Mouse (Mus musculus) hindbrain, embryonic 12.5 days (tissue): ENCODE data around the gene Xpo4. TPM values are rescaled to one million over a fixed set of nuclear protein-coding genes. Genes with fewer than 3 reads are reported as not detected.
"Not testable (repeated sequence)": the region's sequence is repeated elsewhere in the genome, so short reads cannot be mapped to it uniquely, and the experiment has no call there.

Source experiments
- ATAC-seq: fragments of 200-750 bp; cut with Nextera tagmentation; 2 replicates; pipeline ENCODE4 v1.8.0; 2017; ENCODE audit warnings: moderate TSS enrichment; ENCODE audit not compliant: low FRiP score
- H3K27ac ChIP-seq: fragments of 300-500 bp; sonication (generic); 2 replicates; pipeline ENCODE4 v1.5.1; 2016; ENCODE audit warnings: mild to moderate bottlenecking
- H3K27me3 ChIP-seq: fragments of 300-500 bp; sonication (generic); 2 replicates; pipeline ENCODE4 v1.6.1; 2016; ENCODE audit warnings: mild to moderate bottlenecking
- H3K36me3 ChIP-seq: fragments of 300-500 bp; sonication (generic); 2 replicates; pipeline ENCODE4 v1.6.1; 2016; ENCODE audit warnings: mild to moderate bottlenecking
- H3K4me1 ChIP-seq: fragments of 300-500 bp; sonication (generic); 2 replicates; pipeline ENCODE4 v1.6.1; 2016
- H3K4me2 ChIP-seq: fragments of 300-500 bp; sonication (generic); replicated peaks from 2 replicates; pipeline ENCODE4 v1.6.1; 2016; ENCODE audit warnings: mild to moderate bottlenecking
- H3K4me3 ChIP-seq: fragments of 300-500 bp; sonication (generic); 2 replicates; pipeline ENCODE4 v1.5.1; 2016; ENCODE audit warnings: mild to moderate bottlenecking
- H3K9ac ChIP-seq: fragments of 300-500 bp; sonication (generic); 2 replicates; pipeline ENCODE4 v1.6.1; 2016; ENCODE audit warnings: mild to moderate bottlenecking, moderate library complexity
- H3K9me3 ChIP-seq: fragments of 300-500 bp; sonication (generic); replicated peaks from 2 replicates; pipeline ENCODE4 v1.6.1; 2016; ENCODE audit warnings: mild to moderate bottlenecking
- WGBS: fragments of 180-500 bp; shearing (Covaris S2); methylation state at CpG from one replicate; pipeline ENCODE4 v1.1.7; 2016; 5-methylcytosine and 5-hydroxymethylcytosine counted together
- polyA plus RNA-seq: library from polyadenylated mRNA; unstranded; fragments of >200 nt; fragmentation: Nextera tagmentation; extraction: Ambion mirVana; gene quantifications from 2 replicates; pipeline ENCODE4 v1.2.1, GENCODE M21; 2016

Gene Xpo4
- polyA plus RNA-seq, 1 experiment from 2014 or later, result 24.4 TPM

GRCm38 (mm10) chr14:57696066-57696465 lies 30.8 kb upstream of the Xpo4 start:
- H3K4me2 ChIP-seq, result no peak overlapping the region
- no peaks in the 10 kb centered on the region for H3K4me1 ChIP-seq
- no peak overlapping the region for H3K4me3 ChIP-seq
- H3K9me3 ChIP-seq, result no peaks in the 10 kb centered on the region
- no peak for ATAC-seq
- no peaks in the 10 kb centered on the region for H3K27me3 ChIP-seq
- no peak overlapping the region for H3K27ac ChIP-seq
- peaks cover 67% of the 10 kb centered on the region for H3K36me3 ChIP-seq
- 96% methylated on average over 15 of the region's 15 CpGs for WGBS
- H3K9ac ChIP-seq, result no peak overlapping the region

GRCm38 (mm10) chr14:57695550-57695949 lies 30.3 kb upstream of the Xpo4 start:
- ATAC-seq, result no peak
- H3K9ac ChIP-seq, result no peak overlapping the region
- H3K27me3 ChIP-seq, result no peaks in the 10 kb centered on the region
- H3K4me3 ChIP-seq, result no peak overlapping the region
- H3K9me3 ChIP-seq, result no peaks in the 10 kb centered on the region
- H3K27ac ChIP-seq, result no peak overlapping the region
- peaks cover 67% of the 10 kb centered on the region for H3K36me3 ChIP-seq
- no peaks in the 10 kb centered on the region for H3K4me1 ChIP-seq
- WGBS, result 89% methylated on average over 8 of the region's 8 CpGs
- H3K4me2 ChIP-seq, result no peak overlapping the region

DNA sequence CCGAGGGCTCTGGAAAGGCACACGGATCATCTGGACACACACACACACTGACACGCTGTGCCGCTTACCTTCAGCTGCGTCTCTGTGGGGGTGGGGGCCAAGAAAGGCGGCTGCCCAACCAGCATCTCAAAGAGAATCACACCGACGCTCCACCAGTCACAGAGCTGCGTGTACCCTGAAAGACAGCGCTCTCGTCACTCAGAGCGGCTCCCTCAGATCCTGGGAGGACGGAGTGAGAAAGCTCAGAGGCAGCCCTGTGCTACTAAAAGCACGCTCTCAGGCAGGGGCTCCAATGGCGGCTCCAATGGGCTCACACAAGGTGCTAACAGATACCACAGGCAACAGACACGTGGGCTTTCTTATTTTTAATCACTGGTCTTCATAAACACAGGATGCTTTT lies 29.0 kb upstream of the Xpo4 start:
- H3K4me1 ChIP-seq, result no peaks in the 10 kb centered on the region
- H3K9me3 ChIP-seq, result no peaks in the 10 kb centered on the region
- no peak for ATAC-seq
- WGBS, result 82% methylated on average over 16 of the region's 16 CpGs
- no peak overlapping the region for H3K9ac ChIP-seq
- no peak overlapping the region for H3K4me3 ChIP-seq
- no peak overlapping the region for H3K4me2 ChIP-seq
- peaks cover 55% of the 10 kb centered on the region for H3K36me3 ChIP-seq
- no peak overlapping the region for H3K27ac ChIP-seq
- no peaks in the 10 kb centered on the region for H3K27me3 ChIP-seq

GRCm38 (mm10) chr14:57692517-57693130 lies 27.4 kb upstream of the Xpo4 start:
- Histone ChIP-seq H3K4me2 (no peak overlapping the region), H3K27ac (no peak overlapping the region), H3K9ac (no peak overlapping the region), H3K9me3 (no peaks in the 10 kb centered on the region), H3K27me3 (no peaks in the 10 kb centered on the region), H3K4me1 (no peaks in the 10 kb centered on the region), H3K4me3 (no peak overlapping the region), H3K36me3 (peaks cover 49% of the 10 kb centered on the region)
- 91% methylated on average over 17 of the region's 17 CpGs for WGBS
- no peak for ATAC-seq

GRCm38 (mm10) chr14:57691316-57691715 lies 26.1 kb upstream of the Xpo4 start:
- no peak for ATAC-seq
- 95% methylated on average over 24 of the region's 24 CpGs for WGBS

DNA sequence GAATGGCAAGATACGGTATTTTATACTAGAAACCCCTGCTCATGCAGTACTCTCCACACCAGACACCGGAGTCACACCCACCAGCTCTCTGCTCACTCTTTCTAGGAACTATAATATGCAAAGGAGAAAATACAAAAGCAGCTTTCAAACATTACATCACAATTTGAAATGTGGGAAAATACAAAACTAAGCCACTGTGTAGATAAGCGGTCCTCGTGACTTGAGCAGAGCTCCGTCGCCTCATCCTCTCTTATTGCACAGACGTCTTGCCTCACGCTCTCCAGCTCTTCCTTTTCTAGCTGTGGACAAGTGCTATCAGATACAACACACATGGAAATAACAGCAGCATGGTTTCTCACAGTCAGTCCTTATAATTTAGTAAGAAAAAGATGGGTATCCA lies 25.5 kb upstream of the Xpo4 start:
- Histone ChIP-seq H3K9me3 (no peaks in the 10 kb centered on the region), H3K4me2 (no peak overlapping the region), H3K4me1 (no peaks in the 10 kb centered on the region), H3K27me3 (no peaks in the 10 kb centered on the region), H3K36me3 (peaks cover 34% of the 10 kb centered on the region), H3K9ac (no peak overlapping the region), H3K4me3 (no peak overlapping the region), H3K27ac (no peak overlapping the region)
- 97% methylated on average over 8 of the region's 8 CpGs for WGBS
- ATAC-seq, result no peak

More at GRCm38 (mm10) chr14:57691316-57691715, 26.1 kb upstream of the Xpo4 start:
- Histone ChIP-seq H3K27me3 (no peaks in the 10 kb centered on the region), H3K4me1 (no peaks in the 10 kb centered on the region), H3K27ac (no peak overlapping the region), H3K4me2 (no peak overlapping the region), H3K4me3 (no peak overlapping the region), H3K9me3 (no peaks in the 10 kb centered on the region), H3K9ac (no peak overlapping the region), H3K36me3 (peaks cover 40% of the 10 kb centered on the region)

- not testable (repeated sequence) for H3K9me3 ChIP-seq, H3K4me3 ChIP-seq, H3K4me2 ChIP-seq, ATAC-seq, H3K27ac ChIP-seq, H3K4me1 ChIP-seq, H3K27me3 ChIP-seq, H3K9ac ChIP-seq
- H3K36me3 ChIP-seq, result peaks cover 13% of the 10 kb centered on the region
- 95% methylated on average over 7 of the region's 7 CpGs for WGBS
Observed at GRCm38 (mm10) chr14:57688066-57688465, 22.8 kb upstream of the Xpo4 start.

- Histone ChIP-seq H3K9me3 (no peaks in the 10 kb centered on the region), H3K4me2 (no peak overlapping the region), H3K27me3 (no peaks in the 10 kb centered on the region), H3K4me3 (no peak overlapping the region), H3K9ac (no peak overlapping the region), H3K27ac (no peak overlapping the region), H3K4me1 (no peaks in the 10 kb centered on the region), H3K36me3 (peaks cover 9% of the 10 kb centered on the region)
- ATAC-seq, result no peak
- 91% methylated on average over 5 of the region's 5 CpGs for WGBS
Observed at GRCm38 (mm10) chr14:57687441-57687840, 22.2 kb upstream of the Xpo4 start.

DNA sequence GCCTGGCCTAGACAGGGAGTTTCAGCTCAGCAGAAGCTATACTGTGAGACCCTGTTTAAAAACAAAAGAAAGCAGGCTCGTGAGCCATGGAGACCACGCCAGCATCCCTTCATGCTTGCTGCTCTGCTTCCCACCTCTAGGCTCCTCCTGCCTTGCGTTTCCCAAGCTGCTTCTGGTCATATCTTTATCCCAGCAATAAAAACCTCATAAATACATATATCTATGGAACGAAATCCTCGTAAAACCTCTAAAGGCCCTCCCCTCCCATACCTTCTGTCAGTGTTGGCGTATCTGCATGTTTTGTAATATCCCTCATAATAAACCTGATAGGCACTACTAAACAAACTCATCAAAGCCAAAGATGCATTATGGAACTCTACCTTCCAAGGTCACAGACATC lies 21.4 kb upstream of the Xpo4 start:
- no peaks in the 10 kb centered on the region for H3K4me1 ChIP-seq

GRCm38 (mm10) chr14:57684579-57684978 lies 19.3 kb upstream of the Xpo4 start:
- H3K4me3 ChIP-seq, result no peak overlapping the region
- H3K9ac ChIP-seq, result no peak overlapping the region
- no peaks in the 10 kb centered on the region for H3K9me3 ChIP-seq
- 7% methylated on average over 1 of the region's 1 CpGs for WGBS
- H3K4me2 ChIP-seq, result no peak overlapping the region
- H3K4me1 ChIP-seq, result no peaks in the 10 kb centered on the region
- ATAC-seq, result no peak
- H3K36me3 ChIP-seq, result 0 out of 2 replicates have a peak, but pooled peaks cover 3% of the 10 kb centered on the region
- no peaks in the 10 kb centered on the region for H3K27me3 ChIP-seq
- H3K27ac ChIP-seq, result no peak overlapping the region

More for the DNA sequence above, 21.4 kb upstream of the Xpo4 start:
- H3K9me3 ChIP-seq, result no peaks in the 10 kb centered on the region
- WGBS, result 89% methylated on average over 6 of the region's 6 CpGs
- H3K4me3 ChIP-seq, result no peak overlapping the region
- H3K27me3 ChIP-seq, result no peaks in the 10 kb centered on the region
- peaks cover 9% of the 10 kb centered on the region for H3K36me3 ChIP-seq
- H3K9ac ChIP-seq, result no peak overlapping the region
- H3K27ac ChIP-seq, result no peak overlapping the region
- no peak overlapping the region for H3K4me2 ChIP-seq
- ATAC-seq, result no peak

- 87% methylated on average over 4 of the region's 4 CpGs for WGBS
- Histone ChIP-seq H3K4me2 (no peak overlapping the region), H3K36me3 (no peaks in the 10 kb centered on the region), H3K4me3 (no peak overlapping the region), H3K9me3 (no peaks in the 10 kb centered on the region), H3K4me1 (no peaks in the 10 kb centered on the region), H3K27me3 (no peaks in the 10 kb centered on the region), H3K9ac (no peak overlapping the region), H3K27ac (no peak overlapping the region)
- ATAC-seq, result no peak
Observed at GRCm38 (mm10) chr14:57682751-57683150, 17.5 kb upstream of the Xpo4 start.

DNA sequence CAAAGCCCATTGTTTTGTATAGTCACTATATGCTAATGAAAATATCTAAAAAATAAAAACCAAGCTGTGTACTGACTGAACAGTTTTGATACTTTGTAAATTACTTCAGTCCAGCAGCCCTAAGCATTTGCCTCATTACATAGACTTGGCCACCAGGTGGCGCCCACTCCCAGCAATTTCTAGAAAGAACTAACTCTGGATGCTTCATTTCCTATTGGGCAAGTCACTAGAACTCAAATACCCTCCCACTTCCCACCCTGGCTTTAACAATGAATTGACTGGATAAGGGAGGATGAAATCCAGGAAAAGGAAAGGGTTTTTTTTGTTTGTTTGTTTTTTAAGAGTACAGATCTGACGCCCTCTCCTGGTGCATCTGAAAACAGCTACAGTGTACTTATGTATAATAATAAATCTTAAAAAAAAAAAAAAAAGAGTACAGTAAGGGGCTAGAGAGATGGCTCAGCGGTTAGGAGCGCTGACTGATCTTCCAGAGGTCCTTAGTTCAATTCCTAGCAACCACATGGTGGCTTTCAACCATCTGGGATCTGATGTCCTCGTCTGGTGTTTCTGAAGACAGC lies 14.8 kb upstream of the Xpo4 start:
- Histone ChIP-seq H3K9me3 (no peaks in the 10 kb centered on the region), H3K36me3 (no peaks in the 10 kb centered on the region), H3K27ac (no peak overlapping the region), H3K4me2 (no peak overlapping the region), H3K4me3 (no peak overlapping the region), H3K4me1 (no peaks in the 10 kb centered on the region), H3K9ac (no peak overlapping the region), H3K27me3 (no peaks in the 10 kb centered on the region)
- 44% methylated on average over 5 of the region's 5 CpGs for WGBS
- peak; percentile 67; the same call in 1 of the 2 replicates for ATAC-seq

DNA sequence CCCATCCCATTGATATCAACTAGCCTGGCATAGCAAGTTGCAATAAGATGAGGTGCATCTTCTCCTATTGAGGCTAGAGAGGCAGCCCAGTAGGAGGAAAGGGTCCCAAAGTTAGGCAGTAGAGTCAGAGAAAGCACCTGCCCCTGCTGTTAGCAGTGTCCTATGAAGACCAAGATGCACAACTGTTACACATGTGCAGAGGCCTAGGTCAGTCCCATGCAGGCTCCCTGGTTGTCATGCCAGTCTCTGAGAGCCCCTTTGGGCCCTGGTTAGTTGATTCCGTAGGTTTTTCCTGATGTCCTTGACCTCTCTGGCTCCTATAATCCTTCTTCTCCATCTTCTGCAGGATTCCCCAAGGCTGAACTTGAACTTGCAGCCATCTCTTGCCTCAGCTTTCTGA lies 14.3 kb upstream of the Xpo4 start:
- Histone ChIP-seq H3K4me2 (no peak overlapping the region), H3K9ac (no peak overlapping the region), H3K9me3 (no peaks in the 10 kb centered on the region), H3K27me3 (no peaks in the 10 kb centered on the region), H3K36me3 (no peaks in the 10 kb centered on the region), H3K4me3 (no peak overlapping the region), H3K27ac (no peak overlapping the region), H3K4me1 (no peaks in the 10 kb centered on the region)
- 40% methylated on average over 1 of the region's 1 CpGs for WGBS
- no peak for ATAC-seq
